Mouse (Mus musculus): ENCODE measurements around the gene Sgsh. TPM values are rescaled to one million over a fixed set of nuclear protein-coding genes. Genes with fewer than 3 reads are reported as not detected.

Gene Sgsh
- polyA plus RNA-seq, 1 experiment from 2014 or later = 12.6 TPM

DNA sequence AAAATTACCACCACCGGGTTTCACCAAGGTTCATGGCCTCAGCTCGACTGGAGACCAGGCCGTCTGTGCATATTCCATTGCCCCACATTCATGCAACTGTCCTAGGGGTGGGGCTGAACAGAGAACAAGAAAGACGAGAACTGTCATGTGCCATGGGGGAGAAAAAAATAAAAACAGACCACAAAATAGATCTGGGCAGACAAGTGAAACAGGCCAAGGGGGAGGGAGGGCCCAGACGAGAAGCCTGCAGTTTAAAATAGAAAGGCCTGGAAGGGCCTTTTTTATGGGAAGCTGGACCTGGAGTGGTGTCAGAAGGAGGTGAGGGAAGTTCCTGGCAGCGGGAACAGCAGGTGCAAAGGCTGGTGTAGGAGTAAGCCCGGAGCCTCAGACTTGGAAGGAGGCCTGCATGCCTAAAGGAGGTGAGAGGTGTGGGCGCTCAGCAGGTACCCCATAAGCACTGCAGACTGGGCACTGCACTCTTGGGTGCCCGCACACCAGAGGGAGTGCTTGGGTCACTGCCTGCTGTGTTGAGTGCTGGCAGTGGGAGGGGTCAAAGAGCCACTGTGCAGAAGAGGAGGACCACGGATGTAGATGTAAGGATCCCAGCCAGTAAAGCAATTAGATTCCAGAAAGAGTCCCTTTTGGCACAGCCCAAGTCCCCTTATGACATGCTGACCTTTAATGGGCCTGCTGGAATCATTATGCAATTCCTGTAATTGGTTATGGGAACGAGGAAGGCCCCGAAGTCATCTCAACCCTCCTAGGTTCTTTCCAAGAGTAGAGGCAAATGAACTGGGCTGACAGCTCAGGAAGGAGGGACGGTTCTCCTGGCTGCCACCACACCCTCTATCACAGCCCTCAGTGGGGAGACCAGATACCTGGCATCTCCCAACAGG lies 48.3 kb downstream of the Sgsh start:
- H3K9me3 ChIP-seq (ENCODE audit: low read length) = no peaks in the 10 kb centered on the region
- DNase-seq (ENCODE audit: low spot score) (no peak), ATAC-seq (no peak)
- no peaks in the 10 kb centered on the region for H3K27me3 ChIP-seq (replicated peaks; ENCODE audit: insufficient read depth, low read length)
- 44% methylated on average over 13 of the region's 13 CpGs for WGBS
- no peaks in the 10 kb centered on the region for H3K36me3 ChIP-seq (ENCODE audit: insufficient read depth, low read length)
- no peak overlapping the region for H3K4me3 ChIP-seq (ENCODE audit: low read depth, low read length)
- no peak overlapping the region for H3K4me2 ChIP-seq (replicated peaks; ENCODE audit: low read depth, low read length)
- no peak overlapping the region for H3K27ac ChIP-seq (ENCODE audit: low read length)
- TF ChIP-seq CTCF (IDR thresholded peaks at IDR 0.05) = no peak
- TF ChIP-seq EP300 (IDR thresholded peaks at IDR 0.05) = no peak
- no peak overlapping the region for H3K9ac ChIP-seq (replicated peaks; ENCODE audit: low read depth)
- no peaks in the 10 kb centered on the region for H3K4me1 ChIP-seq (ENCODE audit: insufficient read depth, low read depth, low read length)

DNA sequence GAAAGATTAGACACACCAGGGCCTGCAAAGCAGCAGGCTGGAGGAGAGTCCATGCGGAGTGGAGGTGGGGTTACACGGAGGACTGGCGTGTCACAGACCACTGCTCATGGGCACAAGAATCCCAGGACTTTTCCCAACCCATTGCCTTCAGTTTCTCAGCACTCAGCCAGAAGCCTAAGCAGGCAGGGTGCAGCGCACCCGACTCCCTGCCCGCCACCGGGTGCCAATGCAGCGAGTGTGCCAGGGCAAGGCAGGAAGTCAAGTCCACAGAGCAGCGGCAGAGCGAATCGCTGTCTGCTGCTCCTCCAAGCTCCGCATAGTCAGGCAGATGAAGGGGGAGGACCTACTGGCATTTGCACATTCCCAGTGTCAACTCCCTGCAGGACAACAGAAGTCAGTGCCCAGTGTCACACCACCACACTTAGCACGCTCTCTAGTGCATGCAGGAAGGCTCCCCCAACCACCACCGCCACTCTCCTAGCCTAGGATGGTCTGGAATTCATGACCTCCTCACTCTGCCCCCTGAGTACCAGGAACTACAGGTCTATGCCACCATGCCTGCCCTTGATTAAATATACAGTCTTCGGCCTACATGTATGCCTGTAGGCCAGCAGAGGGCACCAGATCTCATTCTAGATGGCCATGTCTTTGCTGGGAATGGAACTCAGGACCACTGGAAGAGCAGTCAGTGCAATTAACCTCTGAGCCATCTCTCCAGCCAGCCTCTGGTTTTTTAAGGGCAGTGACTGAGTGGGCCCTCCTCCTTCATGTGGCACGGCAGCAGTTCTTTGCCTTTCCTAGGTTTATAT lies 50.2 kb downstream of the Sgsh start:
- WGBS = 43% methylated on average over 16 of the region's 16 CpGs
- H3K9ac ChIP-seq (replicated peaks; ENCODE audit: low read depth) = no peak overlapping the region
- no peaks in the 10 kb centered on the region for H3K9me3 ChIP-seq (ENCODE audit: low read length)
- peak; percentile 66 for DNase-seq (ENCODE audit: low spot score)
- no peaks in the 10 kb centered on the region for H3K36me3 ChIP-seq (ENCODE audit: insufficient read depth, low read length)
- H3K4me2 ChIP-seq (replicated peaks; ENCODE audit: low read depth, low read length) = no peak overlapping the region
- H3K27ac ChIP-seq (ENCODE audit: low read length) = no peak overlapping the region
- H3K4me3 ChIP-seq (ENCODE audit: low read depth, low read length) = no peak overlapping the region
- no peaks in the 10 kb centered on the region for H3K4me1 ChIP-seq (ENCODE audit: insufficient read depth, low read depth, low read length)
- 0 out of 2 replicates have a peak, but pooled peaks have one; percentile 8 for ATAC-seq
- peak; percentile 79 for TF ChIP-seq CTCF (IDR thresholded peaks at IDR 0.05)
- TF ChIP-seq EP300 (IDR thresholded peaks at IDR 0.05) = no peak
- H3K27me3 ChIP-seq (replicated peaks; ENCODE audit: insufficient read depth, low read length) = no peaks in the 10 kb centered on the region

DNA sequence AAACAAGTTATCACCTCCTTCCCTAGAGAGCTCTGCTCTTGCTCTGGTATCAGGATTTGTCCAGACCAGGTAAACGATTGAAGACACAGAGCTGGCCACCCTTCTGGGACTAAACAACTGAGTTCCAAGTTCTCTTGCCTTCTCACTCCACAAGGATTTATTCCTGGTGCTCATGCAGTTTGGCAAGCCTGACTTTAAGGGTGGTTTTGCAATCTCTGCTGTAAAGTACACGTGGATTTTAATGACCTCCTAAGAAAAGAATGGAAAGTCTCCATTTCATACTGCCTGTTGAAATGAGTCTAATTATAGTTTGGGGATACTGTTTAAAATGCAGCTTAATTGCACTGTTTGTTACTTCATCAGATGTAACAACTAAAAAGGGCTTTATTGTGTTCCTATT lies 54.4 kb downstream of the Sgsh start:
- DNase-seq (ENCODE audit: low spot score) (peak; percentile 78), ATAC-seq (no peak)
- H3K4me2 ChIP-seq (replicated peaks; ENCODE audit: low read depth, low read length) = no peak overlapping the region; the same call in 1 of the 2 replicates
- no peaks in the 10 kb centered on the region for H3K9me3 ChIP-seq (ENCODE audit: low read length)
- no peak overlapping the region for H3K27ac ChIP-seq (ENCODE audit: low read length)
- TF ChIP-seq EP300 (IDR thresholded peaks at IDR 0.05) = no peak
- no peaks in the 10 kb centered on the region for H3K27me3 ChIP-seq (replicated peaks; ENCODE audit: insufficient read depth, low read length)
- no peak overlapping the region for H3K9ac ChIP-seq (replicated peaks; ENCODE audit: low read depth)
- no peak overlapping the region for H3K4me3 ChIP-seq (ENCODE audit: low read depth, low read length)
- peaks cover 4% of the 10 kb centered on the region; the same call in 1 of the 2 replicates for H3K4me1 ChIP-seq (ENCODE audit: insufficient read depth, low read depth, low read length)
- WGBS = 22% methylated on average over 2 of the region's 2 CpGs
- peaks cover 4% of the 10 kb centered on the region; the same call in 1 of the 2 replicates for H3K36me3 ChIP-seq (ENCODE audit: insufficient read depth, low read length)

DNA sequence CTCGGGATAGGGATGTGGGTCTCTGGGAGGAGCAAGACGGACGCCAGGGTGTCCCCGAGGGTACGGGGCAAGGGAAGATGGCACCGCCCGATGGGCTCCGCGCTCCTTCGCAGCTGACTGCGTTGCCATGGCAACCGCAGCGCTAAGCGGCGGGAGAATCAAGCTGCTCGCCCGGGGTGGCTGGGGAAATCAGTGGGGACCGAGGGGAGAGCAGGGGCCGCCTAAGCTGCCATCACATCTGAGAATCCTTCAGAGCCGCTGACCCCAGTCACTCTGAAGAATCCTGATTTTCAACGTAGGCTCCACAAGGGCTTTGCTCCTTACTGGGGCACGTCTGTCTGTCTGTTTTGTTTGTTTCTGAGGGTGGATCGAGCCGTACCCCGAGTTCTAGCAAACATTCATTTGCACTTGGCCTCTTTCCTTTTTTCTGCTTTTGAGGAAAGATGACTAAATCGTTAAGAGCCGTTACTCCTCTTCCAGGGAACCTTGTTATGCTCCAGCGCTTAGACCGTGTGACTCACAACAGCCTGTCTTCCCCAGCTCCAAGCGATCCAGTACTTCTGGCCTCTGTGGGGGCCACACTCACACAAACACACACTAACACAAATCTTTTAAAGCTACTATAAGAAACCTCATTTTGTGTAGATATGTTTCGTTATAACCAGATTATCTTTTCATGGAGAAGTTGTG lies 54.9 kb downstream of the Sgsh start:
- 1% methylated on average over 31 of the region's 31 CpGs for WGBS
- Histone ChIP-seq H3K27ac (ENCODE audit: low read length) (peak overlapping the region; percentile 43), H3K4me2 (replicated peaks; ENCODE audit: low read depth, low read length) (peak overlapping the region; percentile 60), H3K4me1 (ENCODE audit: insufficient read depth, low read depth, low read length) (peaks cover 4% of the 10 kb centered on the region; the same call in 1 of the 2 replicates), H3K9ac (replicated peaks; ENCODE audit: low read depth) (peak overlapping the region; percentile 96), H3K9me3 (ENCODE audit: low read length) (no peaks in the 10 kb centered on the region), H3K27me3 (replicated peaks; ENCODE audit: insufficient read depth, low read length) (no peaks in the 10 kb centered on the region), H3K4me3 (ENCODE audit: low read depth, low read length) (peak overlapping the region; percentile 90), H3K36me3 (ENCODE audit: insufficient read depth, low read length) (peaks cover 9% of the 10 kb centered on the region; the same call in 1 of the 2 replicates)
- peak; percentile 12; the same call in 1 of the 2 replicates for ATAC-seq
- TF ChIP-seq EP300 (IDR thresholded peaks at IDR 0.05) (no peak), CTCF (IDR thresholded peaks at IDR 0.05) (peak; percentile 30)
- DNase-seq (ENCODE audit: low spot score) = peak; percentile 57

DNA sequence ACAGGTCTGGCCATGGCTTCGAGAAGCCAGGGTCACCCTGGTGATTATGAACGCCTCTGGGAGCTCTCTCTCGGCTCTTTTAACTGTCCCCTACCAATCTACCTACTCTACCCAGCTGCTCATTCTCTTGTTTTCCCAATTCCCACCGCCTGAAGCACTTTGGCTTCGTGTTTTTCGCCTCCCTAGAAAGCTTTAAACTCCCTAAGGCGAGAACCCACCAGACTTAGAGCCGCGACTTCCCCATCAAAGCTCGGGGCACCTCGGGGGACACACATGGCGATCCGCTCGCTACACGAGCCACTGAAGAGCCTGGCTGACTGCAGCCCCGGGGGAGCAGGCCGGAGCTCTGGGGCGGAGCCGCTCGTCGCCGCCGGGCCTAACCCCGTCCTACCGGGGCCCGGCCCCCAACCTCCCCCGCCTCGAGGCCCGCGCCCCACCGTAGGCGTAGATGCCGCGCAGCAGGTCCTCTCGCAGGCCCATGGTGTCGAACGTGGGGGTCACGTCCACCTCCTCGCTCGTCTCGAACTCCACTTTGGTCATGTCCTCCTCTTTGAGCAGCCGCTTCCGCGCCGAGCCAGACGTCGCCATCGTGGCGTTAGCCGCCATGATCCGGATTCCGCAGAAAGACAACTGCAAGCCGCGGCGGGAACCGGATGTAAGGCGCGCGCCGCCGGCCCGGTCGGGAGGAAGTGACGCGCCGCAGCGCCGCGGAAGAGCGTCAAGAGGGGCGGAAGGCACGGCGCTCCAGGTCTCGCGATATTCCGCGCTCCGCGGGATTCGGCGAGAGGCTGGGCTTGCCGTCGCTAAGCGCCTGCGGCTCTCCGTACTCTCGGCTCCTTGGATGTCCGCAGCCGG lies 55.7 kb downstream of the Sgsh start, which contains the start of gene Eif4a3:
TSS of gene Eif4a3 (minus strand) at position 699 of the 855 bp plus-strand sequence.
- DNase-seq (ENCODE audit: low spot score) = peak; percentile 98
- Histone ChIP-seq H3K9ac (replicated peaks; ENCODE audit: low read depth) (peak within 1 kb of the TSS; percentile 96), H3K36me3 (ENCODE audit: insufficient read depth, low read length) (peaks cover 16% of the 10 kb centered on the region), H3K4me1 (ENCODE audit: insufficient read depth, low read depth, low read length) (peaks cover 4% of the 10 kb centered on the region; the same call in 1 of the 2 replicates), H3K27me3 (replicated peaks; ENCODE audit: insufficient read depth, low read length) (no peaks in the 10 kb centered on the region), H3K27ac (ENCODE audit: low read length) (peak within 1 kb of the TSS; percentile 81), H3K4me2 (replicated peaks; ENCODE audit: low read depth, low read length) (peak within 1 kb of the TSS; percentile 76), H3K4me3 (ENCODE audit: low read depth, low read length) (peak within 1 kb of the TSS; percentile 90), H3K9me3 (ENCODE audit: low read length) (no peaks in the 10 kb centered on the region)
- WGBS = 1% methylated on average over 89 of the region's 89 CpGs
- ATAC-seq = peak; percentile 97
- peak; percentile 71 for TF ChIP-seq EP300 (IDR thresholded peaks at IDR 0.05)
- no peak for TF ChIP-seq CTCF (IDR thresholded peaks at IDR 0.05)

All from lung, postnatal 0 days (tissue).